ENCODE assay signal across 9 mouse cellular contexts in genomic region chr9:62368256-62368905, GRCm38 (mm10). TPM values are rescaled to one million over a fixed set of nuclear protein-coding genes. Genes with fewer than 3 reads are reported as not detected.
DNase-seq lines count a peak whose midpoint lies in the region; ATAC-seq lines count a peak whose summit lies in the region.
"Had no signal": no experiment of that assay in that cellular context is flagged by ENCODE, and none has a peak within 500 bp of the region (broad histone marks: within the 10 kb centered on the region; RNA-seq: fewer than 3 reads in every experiment).

No protein-coding gene starts in this region.

- peak overlapping the region; percentile 38 for H3K27ac ChIP-seq in intestine, embryonic 14.5 days (ENCODE audit: low read depth)
- peak overlapping the region; percentile 44; the same call in 1 of the 2 replicates for H3K27ac ChIP-seq in stomach, embryonic 14.5 days (ENCODE audit: low read length)

- no peak overlapping the region for H3K9ac ChIP-seq in intestine, embryonic 14.5 days (ENCODE audit: low read length)
- no peak overlapping the region for H3K9ac ChIP-seq in stomach, embryonic 14.5 days (replicated peaks; ENCODE audit: low read depth, low read length)

- H3K27me3 ChIP-seq in megakaryocyte, embryonic 14.5 days (replicated peaks): no peaks in the 10 kb centered on the region
- H3K27me3 ChIP-seq in intestine, embryonic 14.5 days (replicated peaks; ENCODE audit: control insufficient read depth, insufficient read depth, low read length): no peaks in the 10 kb centered on the region
- H3K27me3 ChIP-seq in stomach, embryonic 14.5 days (ENCODE audit: control insufficient read depth, insufficient read depth, low read length): no peaks in the 10 kb centered on the region

- H3K4me3 ChIP-seq in megakaryocyte, embryonic 14.5 days (replicated peaks): peak overlapping the region; percentile 85
- no peak overlapping the region for H3K4me3 ChIP-seq in intestine, embryonic 14.5 days (ENCODE audit: low read depth, low read length)
- H3K4me3 ChIP-seq in stomach, embryonic 14.5 days (ENCODE audit: low read depth, low read length): no peak overlapping the region

- DNase-seq in adrenal gland, postnatal 14 days: peak; percentile 27
- DNase-seq in adrenal gland, postnatal 36 days: no peak
- no peak for DNase-seq in intestine, embryonic 14.5 days (ENCODE audit: low spot score)
- no peak for DNase-seq in left cerebral cortex, postnatal 14 days (ENCODE audit: low spot score in 2 of 2)
- DNase-seq: right cerebral cortex, postnatal 4 days had no signal

- no peaks in the 10 kb centered on the region for H3K9me3 ChIP-seq in megakaryocyte, embryonic 14.5 days
- H3K9me3 ChIP-seq in intestine, embryonic 14.5 days (ENCODE audit: control insufficient read depth, low read length): no peaks in the 10 kb centered on the region
- H3K9me3 ChIP-seq in stomach, embryonic 14.5 days (ENCODE audit: control insufficient read depth, low read depth, low read length): no peaks in the 10 kb centered on the region

- peaks cover 98% of the 10 kb centered on the region for H3K4me1 ChIP-seq in megakaryocyte, embryonic 14.5 days
- peaks cover 68% of the 10 kb centered on the region for H3K4me1 ChIP-seq in intestine, embryonic 14.5 days (replicated peaks; ENCODE audit: control insufficient read depth, insufficient read depth, low read length)
- peaks cover 80% of the 10 kb centered on the region for H3K4me1 ChIP-seq in stomach, embryonic 14.5 days (ENCODE audit: control insufficient read depth, insufficient read depth, low read length)

- H3K4me2 ChIP-seq in intestine, embryonic 14.5 days (ENCODE audit: low read length): no peak overlapping the region
- H3K4me2 ChIP-seq in stomach, embryonic 14.5 days (replicated peaks; ENCODE audit: low read depth, low read length): 0 out of 2 replicates have a peak overlapping the region, but pooled peaks have one; percentile 7

- peaks cover 57% of the 10 kb centered on the region for H3K36me3 ChIP-seq in megakaryocyte, embryonic 14.5 days (replicated peaks; ENCODE audit: low read length)
- peaks cover 12% of the 10 kb centered on the region for H3K36me3 ChIP-seq in intestine, embryonic 14.5 days (ENCODE audit: control insufficient read depth, insufficient read depth, low read length)
- peaks cover 9% of the 10 kb centered on the region for H3K36me3 ChIP-seq in stomach, embryonic 14.5 days (ENCODE audit: control insufficient read depth, insufficient read depth, low read length)

- WGBS in intestine, embryonic 14.5 days: 71% methylated on average over 6 of the region's 6 CpGs
- WGBS in stomach, embryonic 14.5 days: 64% methylated on average over 6 of the region's 6 CpGs

- intact Hi-C loops in left cerebral cortex, postnatal 14 days (cut with DNase I): no loop called here

- no peak for ATAC-seq in megakaryocyte, adult 5-6 weeks (ENCODE audit: poor library complexity, severe bottlenecking)
- no peak for ATAC-seq in intestine, embryonic 14.5 days (replicated peaks; ENCODE audit: low FRiP score, low TSS enrichment, low read depth)
- ATAC-seq in stomach, embryonic 14.5 days (ENCODE audit: insufficient number of reproducible peaks, insufficient read depth, low FRiP score, low read depth): no peak
- no peak for ATAC-seq in granulocyte monocyte progenitor cell, adult 5-6 weeks (replicated peaks; ENCODE audit: poor library complexity, severe bottlenecking)

RNA-seq across cellular contexts. Expression of gene Anp32a, which starts 27.3 kb away (rescaled TPM):
- 379 and 408 TPM in 2 replicates for total RNA-seq in adrenal gland, postnatal 14 days (2021)
- 100 to 1,000 TPM; 297 to 341 TPM for total RNA-seq in adrenal gland, postnatal 36 days (2021)
- 15.3 and 263 TPM in 2 replicates for polyA plus RNA-seq in megakaryocyte, embryonic 14.5 days (2012; ENCODE audit: insufficient read depth, low replicate concordance)
- total RNA-seq in megakaryocyte, adult 5-6 weeks (2015): 257 and 275 TPM in 2 replicates
- total RNA-seq in megakaryocyte, adult 5-6 weeks (2017): 587 and 621 TPM in 2 replicates
- polyA plus RNA-seq in intestine, embryonic 14.5 days (2014; fragmentation: Nextera tagmentation; extraction: Ambion mirVana): 99.8 and 103 TPM in 2 replicates
- polyA plus RNA-seq in stomach, embryonic 14.5 days (2014; fragmentation: Nextera tagmentation; extraction: Ambion mirVana): 108 and 118 TPM in 2 replicates
- total RNA-seq in left cerebral cortex, postnatal 14 days (2021): 100 to 1,000 TPM; 254 to 262 TPM
- 212 and 423 TPM in 2 replicates for total RNA-seq in granulocyte monocyte progenitor cell, adult 5-6 weeks (2014; fragmentation: Nextera tagmentation)
- total RNA-seq in granulocyte monocyte progenitor cell, adult 5-6 weeks (2017): 721 and 833 TPM in 2 replicates
